Mouse (Mus musculus) c-Kit-negative CD71-positive TER-119-positive erythroid progenitor cells, embryonic 14.5 days (primary cell): ENCODE results near the gene D5Ertd579e.

Experiments used
- DNase-seq: peaks from one replicate; pipeline ENCODE4 v3.0.0-alpha.2; 2013; ENCODE audit warnings: low read depth, low spot score

Gene D5Ertd579e

GRCm38 (mm10) chr5:36608939-36609499 lies 86.8 kb downstream of the D5Ertd579e start:
- DNase-seq: no peak

GRCm38 (mm10) chr5:36603031-36603430 lies 92.8 kb downstream of the D5Ertd579e start:
- no peak for DNase-seq

GRCm38 (mm10) chr5:36602028-36602427 lies 93.8 kb downstream of the D5Ertd579e start:
- DNase-seq: no peak

- DNase-seq: no peak
These were observed 94.3 kb downstream of the D5Ertd579e start for GRCm38 (mm10) chr5:36601492-36601891.

- DNase-seq: no peak
These were observed 96.9 kb downstream of the D5Ertd579e start for GRCm38 (mm10) chr5:36598883-36599282.

- DNase-seq: no peak
These were observed 98.2 kb downstream of the D5Ertd579e start for GRCm38 (mm10) chr5:36597653-36598052.

GRCm38 (mm10) chr5:36596225-36596624 lies 99.6 kb downstream of the D5Ertd579e start:
- no peak for DNase-seq

GRCm38 (mm10) chr5:36595115-36595514 lies 100.7 kb downstream of the D5Ertd579e start:
- DNase-seq: no peak

GRCm38 (mm10) chr5:36594344-36594743 lies 101.5 kb downstream of the D5Ertd579e start:
- DNase-seq: no peak

- no peak for DNase-seq
These were observed 102.6 kb downstream of the D5Ertd579e start, which contains the start of gene Tbc1d14 for GRCm38 (mm10) chr5:36593176-36593575. Tbc1d14 (minus strand) TSS chr5:36593276.

- no peak for DNase-seq
These were observed 105.3 kb downstream of the D5Ertd579e start for GRCm38 (mm10) chr5:36590499-36590920.

- DNase-seq: no peak
These were observed 111.5 kb downstream of the D5Ertd579e start for GRCm38 (mm10) chr5:36584299-36584698.

- DNase-seq: peak; percentile 99
These were observed 113.7 kb downstream of the D5Ertd579e start for GRCm38 (mm10) chr5:36581924-36582642.

GRCm38 (mm10) chr5:36581259-36581923 lies 114.4 kb downstream of the D5Ertd579e start:
- DNase-seq: no peak

GRCm38 (mm10) chr5:36579967-36580366 lies 115.9 kb downstream of the D5Ertd579e start:
- DNase-seq: no peak

GRCm38 (mm10) chr5:36578982-36579381 lies 116.8 kb downstream of the D5Ertd579e start:
- DNase-seq: no peak

GRCm38 (mm10) chr5:36576457-36576856 lies 119.4 kb downstream of the D5Ertd579e start:
- DNase-seq: no peak

- no peak for DNase-seq
These were observed 120.1 kb downstream of the D5Ertd579e start for GRCm38 (mm10) chr5:36575745-36576144.

- no peak for DNase-seq
These were observed 120.6 kb downstream of the D5Ertd579e start for GRCm38 (mm10) chr5:36575227-36575626.

GRCm38 (mm10) chr5:36574147-36574870 lies 121.5 kb downstream of the D5Ertd579e start:
- no peak for DNase-seq

- no peak for DNase-seq
These were observed 122.5 kb downstream of the D5Ertd579e start for GRCm38 (mm10) chr5:36573354-36573753.

- no peak for DNase-seq
These were observed 124.5 kb downstream of the D5Ertd579e start for GRCm38 (mm10) chr5:36571371-36571770.
